Mouse (Mus musculus) hematopoietic stem cell, adult 5-6 weeks (primary cell): ENCODE data around the gene Dscaml1. TPM values are rescaled to one million over a fixed set of nuclear protein-coding genes. Genes with fewer than 3 reads are reported as not detected.
"Not testable (repeated sequence)": the region's sequence is repeated elsewhere in the genome, so short reads cannot be mapped to it uniquely, and the experiment has no call there.

Experiments
- ATAC-seq, 2 experiments: fragments of 125-278 bp in 1 of 2; replicated peaks in 1 of 2; 2 replicates each; pipeline ENCODE4 v1.8.0; 2016 to 2017; ENCODE audit warnings: inconsistent platforms in 2 of 2, mild to moderate bottlenecking in 2 of 2, moderate number of reproducible peaks in 2 of 2, low read depth in 1 of 2, moderate TSS enrichment in 1 of 2; ENCODE audit not compliant: low FRiP score in 2 of 2, poor library complexity in 2 of 2, severe bottlenecking in 2 of 2, insufficient read depth in 1 of 2, low TSS enrichment in 1 of 2
- total RNA-seq: library from RNA; stranded (forward); fragments of 172-1452, 232-1000 nt; gene quantifications from 2 replicates; pipeline ENCODE4 v1.2.3, GENCODE M21; 2017

Gene Dscaml1
- total RNA-seq, 1 experiment from 2014 or later: not detected

- ATAC-seq: no peak
Measured at GRCm38 (mm10) chr9:45739001-45739701, 312.7 kb downstream of the Dscaml1 start.

DNA sequence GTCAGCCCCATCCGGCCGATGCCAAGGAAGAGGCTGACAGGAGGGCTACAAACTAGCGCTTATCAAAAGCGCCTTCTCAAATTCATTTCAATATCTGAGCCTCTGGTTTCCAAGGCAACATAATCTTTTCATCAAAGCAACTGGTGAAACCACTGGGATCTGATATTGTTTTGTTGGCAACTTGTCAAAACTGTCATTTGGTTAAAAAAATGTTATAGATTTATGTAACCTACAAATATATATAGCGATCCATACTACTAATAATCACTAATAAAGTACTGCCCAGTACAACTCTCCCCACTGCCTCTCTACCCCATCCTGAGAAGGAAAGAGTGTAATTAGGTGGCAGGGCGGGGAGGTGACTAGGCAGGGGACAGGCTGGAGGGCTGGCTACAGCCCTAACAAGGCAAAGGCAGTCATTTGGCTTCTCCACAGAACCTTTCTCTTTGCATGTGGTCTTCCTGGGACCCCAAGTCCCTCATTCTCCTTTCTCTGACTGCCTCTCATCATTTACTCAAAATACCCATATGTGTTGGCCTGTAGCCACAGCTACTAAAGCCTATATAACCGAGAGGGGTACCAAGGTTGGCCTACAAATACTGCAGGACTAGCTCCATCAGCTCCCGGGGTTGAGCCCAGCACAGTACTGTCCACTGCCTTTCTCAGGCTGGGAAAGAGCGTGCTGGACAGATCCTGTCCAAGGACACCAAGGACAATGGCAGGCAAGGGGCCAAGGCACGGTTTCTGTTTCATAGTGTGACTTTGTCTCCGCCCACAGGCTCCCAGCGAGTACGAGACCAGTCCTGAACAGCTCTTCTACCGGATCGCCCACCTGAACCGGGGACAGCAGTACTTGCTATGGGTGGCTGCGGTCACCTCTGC is 313.5 kb downstream of the Dscaml1 start:
- ATAC-seq: 0 out of 4 replicates have a peak, but pooled peaks of 1 of the 2 experiments have one; percentile 10

- peak; percentile 37 to 55; a peak in 3 of 4 replicates for ATAC-seq
Measured at GRCm38 (mm10) chr9:45740584-45740980, 314.2 kb downstream of the Dscaml1 start.

DNA sequence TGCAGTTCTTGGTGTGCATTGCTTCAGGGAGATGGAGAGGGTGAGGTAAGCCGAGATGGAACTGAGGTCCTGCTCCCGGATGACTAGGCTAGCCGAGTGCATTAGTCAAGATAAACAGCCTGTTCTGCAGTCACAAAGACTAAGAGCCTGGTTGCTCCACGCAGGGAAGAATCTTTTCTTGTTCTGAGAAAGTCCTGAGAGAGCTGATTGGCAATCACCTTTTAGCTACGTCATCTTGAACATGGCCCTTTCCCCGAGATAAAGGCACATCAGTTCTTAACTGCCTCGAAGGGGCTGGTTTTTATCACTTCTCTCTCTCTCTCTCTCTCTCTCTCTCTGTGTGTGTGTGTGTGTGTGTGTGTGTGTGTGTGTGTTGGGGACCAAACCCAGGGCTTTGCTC is 319.0 kb downstream of the Dscaml1 start:
- no peak for ATAC-seq

DNA sequence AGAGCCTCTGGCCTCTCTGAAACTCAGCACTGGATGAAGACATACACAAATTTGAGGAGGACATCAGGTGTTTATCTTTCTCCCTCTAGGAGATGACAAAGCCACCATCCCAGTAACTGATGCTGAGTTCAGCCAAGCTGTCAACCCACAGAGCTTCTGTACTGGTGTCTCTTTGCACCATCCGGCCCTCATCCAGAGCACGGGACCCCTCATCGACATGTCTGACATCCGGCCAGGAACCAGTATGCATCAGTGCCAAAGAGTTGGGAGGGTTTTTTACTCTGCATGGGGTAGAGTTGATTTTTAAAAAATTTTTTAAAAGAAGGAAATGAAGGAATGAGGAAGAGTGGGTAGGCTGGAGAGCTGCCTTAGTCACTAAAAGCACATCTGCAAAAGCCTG is 323.5 kb downstream of the Dscaml1 start:
- ATAC-seq: no peak

DNA sequence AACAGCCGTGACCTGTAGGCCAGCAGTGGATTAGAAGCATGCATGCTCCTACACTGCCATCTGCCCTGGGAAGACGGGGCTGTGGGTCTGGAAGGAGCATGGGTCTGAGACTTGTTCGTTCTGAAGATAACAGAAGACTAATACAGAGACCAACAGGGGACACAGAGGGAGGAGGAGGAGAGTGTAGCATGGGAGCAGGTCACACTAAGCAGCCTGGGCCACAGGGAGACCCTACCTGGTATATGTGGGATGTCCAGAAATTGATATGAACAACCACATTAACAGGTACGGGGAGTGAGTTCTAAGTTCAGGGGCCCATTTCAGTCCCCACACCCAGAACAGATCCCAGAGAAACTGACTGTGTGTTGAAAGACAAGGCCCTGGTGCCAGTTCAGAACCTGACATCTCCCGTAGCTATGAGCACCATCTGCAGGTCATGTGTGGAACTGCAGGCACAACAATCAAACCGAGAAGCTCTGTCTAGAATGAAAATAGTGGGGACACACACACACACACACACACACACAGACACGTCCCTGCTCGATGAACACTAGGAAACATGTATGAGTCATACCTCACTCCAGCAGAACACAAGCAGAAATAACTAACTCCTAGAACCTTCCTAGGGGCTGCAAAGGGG is 328.1 kb downstream of the Dscaml1 start:
- ATAC-seq: peak; percentile 62 to 66; a peak in 3 of 4 replicates

GRCm38 (mm10) chr9:45766195-45766594 is 339.8 kb downstream of the Dscaml1 start:
- ATAC-seq: no peak

DNA sequence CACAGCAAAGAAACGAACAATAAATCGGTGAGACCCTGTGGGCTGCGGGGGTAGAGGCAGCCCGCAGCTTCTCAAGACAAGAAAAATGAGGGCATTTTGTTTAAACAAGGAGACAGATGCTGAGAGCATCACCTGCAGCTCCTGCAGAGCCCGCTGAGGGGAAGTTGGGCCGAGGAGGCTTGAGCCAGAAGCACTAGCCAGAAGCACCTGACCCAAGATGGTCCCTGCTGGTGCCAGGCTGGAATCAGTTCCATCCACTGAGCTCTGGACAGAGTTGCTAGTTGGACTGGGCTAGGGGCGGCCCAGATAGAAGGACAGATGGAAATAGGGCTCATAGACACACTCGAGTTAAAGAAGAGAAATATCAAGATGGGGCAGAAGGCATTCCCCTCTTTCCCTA is 340.7 kb downstream of the Dscaml1 start:
- no peak for ATAC-seq

GRCm38 (mm10) chr9:45768421-45768820 is 342.0 kb downstream of the Dscaml1 start:
- no peak for ATAC-seq

DNA sequence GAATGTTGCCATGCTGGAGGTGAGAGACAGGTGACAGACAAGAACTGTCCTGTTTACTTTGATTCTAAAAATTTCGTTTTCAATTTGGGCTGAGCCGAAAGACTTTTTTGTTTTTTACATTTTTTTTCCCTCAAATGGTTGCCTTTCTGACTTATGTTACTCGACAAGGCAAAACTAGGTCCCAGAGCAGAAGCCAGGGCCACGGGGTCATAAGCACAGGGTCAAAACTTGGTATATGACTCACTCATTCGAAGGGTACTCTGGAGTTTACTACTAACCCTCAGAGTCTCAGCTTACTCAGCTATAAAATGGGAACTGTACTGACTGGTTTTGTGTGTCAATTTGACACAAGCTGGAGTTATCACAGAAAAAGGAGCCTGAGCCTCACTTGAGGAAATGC is 343.2 kb downstream of the Dscaml1 start:
- ATAC-seq: no peak

DNA sequence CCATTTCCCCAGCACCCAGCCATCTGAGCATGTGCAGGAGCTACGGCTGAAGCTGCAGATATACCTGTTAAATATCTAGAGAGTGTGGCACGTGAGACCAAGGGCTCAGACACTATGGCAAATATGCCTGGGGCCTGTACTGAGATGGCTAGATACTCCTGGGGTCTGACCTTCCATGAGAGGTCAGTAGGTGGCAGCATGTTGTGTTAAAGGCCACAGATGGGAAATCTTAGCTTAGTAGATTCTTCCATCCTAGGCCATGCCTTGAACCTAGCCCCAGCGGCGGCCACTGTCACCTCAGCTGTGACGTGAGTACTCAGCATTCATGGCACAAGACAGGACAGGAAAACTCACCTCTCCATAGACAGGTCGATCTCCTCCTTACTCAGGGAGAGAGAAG is 347.7 kb downstream of the Dscaml1 start:
- ATAC-seq: peak; percentile 64 to 68; a peak in 2 of 4 replicates

- not testable (repeated sequence) for ATAC-seq
Measured at GRCm38 (mm10) chr9:45776176-45776575, 349.7 kb downstream of the Dscaml1 start.

- ATAC-seq: peak; percentile 57 to 70; a peak in 2 of 4 replicates
Measured at GRCm38 (mm10) chr9:45779201-45779600, 352.8 kb downstream of the Dscaml1 start.

DNA sequence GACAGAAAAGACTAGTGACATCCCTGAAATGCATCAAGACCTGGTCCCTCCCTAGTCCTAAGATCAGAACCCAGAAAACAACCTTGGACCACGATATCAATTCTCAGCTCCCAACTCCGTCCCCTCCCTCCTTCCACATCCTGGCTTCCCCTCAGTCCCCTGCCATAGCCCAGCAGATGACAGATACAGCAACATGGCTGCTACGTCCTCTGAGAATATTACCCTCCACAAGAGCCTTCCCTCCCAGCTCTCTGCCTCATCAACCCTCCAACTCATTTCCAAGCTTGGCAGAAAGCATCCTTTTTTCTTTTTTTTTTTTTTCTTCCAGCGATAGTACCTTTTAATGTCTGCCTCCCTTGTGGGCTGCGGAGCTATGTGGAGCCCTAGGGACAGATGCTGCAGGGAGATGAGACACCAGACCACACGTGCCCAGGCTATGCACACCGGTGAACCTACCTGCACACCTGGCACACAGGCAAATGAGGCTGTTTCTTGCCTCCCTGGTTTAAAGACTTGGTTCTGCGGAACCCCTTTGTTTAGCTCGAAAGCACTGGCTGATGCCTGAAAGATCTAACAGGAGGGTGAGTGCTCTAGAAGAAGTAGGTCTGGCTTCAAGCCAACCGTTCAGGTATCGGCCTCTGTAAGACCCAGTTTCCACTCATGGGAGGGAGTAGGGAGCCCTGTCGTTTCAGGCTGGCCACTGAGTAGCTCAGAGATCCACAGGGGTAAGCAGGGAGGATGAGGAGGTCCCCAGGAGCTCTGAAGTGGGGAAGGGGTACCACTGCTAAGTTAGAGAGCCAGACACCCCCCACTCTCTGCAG is 357.0 kb downstream of the Dscaml1 start:
- no peak for ATAC-seq

GRCm38 (mm10) chr9:45787071-45787470 is 360.6 kb downstream of the Dscaml1 start:
- no peak for ATAC-seq

DNA sequence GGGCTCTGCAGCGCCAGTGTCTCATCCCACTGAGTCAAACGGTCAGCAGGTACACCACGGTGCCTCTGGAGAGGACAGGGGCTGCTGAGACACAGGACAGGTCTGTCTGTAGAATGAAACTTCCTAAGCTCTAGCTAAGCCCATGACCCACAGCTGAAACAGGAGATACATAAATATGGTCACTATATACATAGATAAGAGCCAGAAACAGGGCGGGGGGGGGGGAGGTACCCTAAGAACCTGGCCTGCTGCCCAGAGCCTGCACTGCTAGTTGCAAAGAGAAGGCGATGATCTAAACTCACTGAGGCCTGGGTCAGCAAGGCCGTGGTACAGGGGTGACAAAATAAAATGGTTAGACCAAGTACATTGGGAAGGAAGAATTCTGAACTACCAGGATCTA is 361.1 kb downstream of the Dscaml1 start:
- ATAC-seq: no peak; a peak in 1 of 4 replicates

DNA sequence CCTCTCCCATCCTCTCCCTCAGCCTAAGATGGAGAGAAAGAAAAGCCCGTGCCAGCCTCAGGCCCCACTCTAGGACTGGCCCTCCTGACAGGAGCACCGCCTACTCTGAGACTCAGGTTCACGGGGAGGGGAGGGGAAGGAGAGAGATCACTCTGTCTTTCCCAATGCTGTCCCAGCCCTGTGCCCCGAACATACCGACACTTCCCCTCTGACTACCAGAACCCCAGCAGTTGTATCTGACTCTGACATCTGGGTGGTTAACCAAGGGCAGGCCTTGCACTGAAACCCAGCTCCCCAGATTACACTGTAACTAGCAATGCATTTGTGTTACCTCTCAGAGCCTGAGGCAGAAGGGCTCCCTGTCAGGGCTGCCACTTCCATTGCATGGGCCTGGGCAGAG is 362.0 kb downstream of the Dscaml1 start:
- ATAC-seq: peak; percentile 38 to 57
